Mouse (Mus musculus): ENCODE data around the gene Trim45. TPM values are rescaled to one million over a fixed set of nuclear protein-coding genes. Genes with fewer than 3 reads are reported as not detected.
A peak's percentile ranks its signal among the peaks of the same experiment; 100 is the strongest.

Gene Trim45
- polyA plus RNA-seq (2015; fragmentation: Nextera tagmentation; extraction: Ambion mirVana): 7.7 and 8.2 TPM in 2 replicates

DNA sequence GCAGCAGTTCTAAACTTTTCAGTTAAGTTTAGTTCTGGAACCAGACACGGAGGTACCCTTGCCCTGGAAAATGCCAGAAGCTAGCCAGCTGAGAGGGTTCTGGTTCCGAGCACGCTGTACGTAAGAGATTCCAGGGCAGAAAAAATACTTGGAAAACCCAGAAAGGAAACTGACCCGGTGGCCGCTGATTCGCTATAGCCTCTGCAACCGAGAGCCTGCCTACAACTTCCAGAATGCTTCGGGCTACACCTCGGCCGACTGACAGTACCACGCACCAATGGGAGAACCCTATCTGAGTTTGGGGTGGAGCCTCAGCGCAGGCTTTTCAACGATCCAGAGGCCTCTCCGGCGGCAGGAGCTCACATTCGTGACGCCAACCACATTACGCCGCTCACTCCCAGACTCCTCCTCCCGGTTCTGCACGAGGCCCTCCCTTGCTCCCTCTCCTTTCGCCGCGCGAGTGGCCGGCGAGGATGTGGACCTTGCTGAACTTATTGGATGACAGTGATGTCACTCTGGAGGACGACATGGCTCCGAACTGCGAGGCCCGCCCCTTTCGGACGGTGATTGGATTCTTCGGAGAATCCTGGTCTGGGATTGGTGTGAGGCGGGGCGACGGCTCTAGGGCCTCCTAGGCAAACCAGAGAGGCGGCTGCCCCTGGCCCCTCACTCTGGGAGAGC, at the start of gene Trim45:
Gene Trim45 (plus strand): TSS at position 378 of the 681 bp plus-strand sequence.
- Histone ChIP-seq H3K27ac (peak within 1 kb of the TSS; percentile 78), H3K4me1 (peaks cover 40% of the 10 kb centered on the region), H3K27me3 (no peaks in the 10 kb centered on the region), H3K4me2 (peak within 1 kb of the TSS; percentile 74), H3K9ac (peak within 1 kb of the TSS; percentile 79), H3K36me3 (0 out of 2 replicates have a peak, but pooled peaks cover 13% of the 10 kb centered on the region), H3K4me3 (peak within 1 kb of the TSS; percentile 60), H3K9me3 (no peaks in the 10 kb centered on the region)
- ATAC-seq (ENCODE audit: insufficient number of reproducible peaks, insufficient read depth, low FRiP score, low TSS enrichment, low read depth): peak; percentile 97
- under 1% methylated on average over 39 of the region's 39 CpGs for WGBS

- no peaks in the 10 kb centered on the region for H3K4me1 ChIP-seq
- H3K4me3 ChIP-seq: no peak overlapping the region
- no peaks in the 10 kb centered on the region for H3K27me3 ChIP-seq
- no peaks in the 10 kb centered on the region for H3K36me3 ChIP-seq
- no peak overlapping the region for H3K27ac ChIP-seq
- H3K9ac ChIP-seq: no peak overlapping the region
- 80% methylated on average over 4 of the region's 4 CpGs for WGBS
- no peaks in the 10 kb centered on the region for H3K9me3 ChIP-seq
- H3K4me2 ChIP-seq: no peak overlapping the region
- ATAC-seq (ENCODE audit: insufficient number of reproducible peaks, insufficient read depth, low FRiP score, low TSS enrichment, low read depth): no peak
Measured at GRCm38 (mm10) chr3:100877057-100877456, 44.9 kb upstream of the Trim45 start.

DNA sequence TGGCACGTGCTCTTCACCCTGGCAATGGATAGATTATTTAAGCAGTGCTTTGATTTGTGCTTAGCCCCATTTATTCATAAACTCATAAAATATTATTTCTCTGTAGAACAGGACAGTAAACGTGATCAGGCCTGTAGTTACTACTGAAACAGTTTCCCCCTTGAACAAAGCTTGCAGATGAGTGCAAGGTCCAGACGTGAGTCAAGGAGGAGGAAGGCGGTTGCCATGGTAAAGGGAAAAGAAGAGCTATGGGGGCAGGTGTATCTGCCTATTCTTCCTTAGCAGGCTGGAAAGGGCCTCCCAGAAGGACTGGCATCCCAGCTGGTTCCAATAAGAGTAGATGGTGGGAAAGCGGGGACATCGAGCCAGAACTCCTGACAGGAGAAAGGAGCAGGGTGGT, 40.6 kb upstream of the Trim45 start:
- Histone ChIP-seq H3K4me1 (no peaks in the 10 kb centered on the region), H3K27ac (no peak overlapping the region), H3K9ac (no peak overlapping the region), H3K9me3 (0 out of 2 replicates have a peak, but pooled peaks cover 4% of the 10 kb centered on the region), H3K4me3 (no peak overlapping the region), H3K4me2 (no peak overlapping the region), H3K27me3 (no peaks in the 10 kb centered on the region), H3K36me3 (no peaks in the 10 kb centered on the region)
- ATAC-seq (ENCODE audit: insufficient number of reproducible peaks, insufficient read depth, low FRiP score, low TSS enrichment, low read depth): no peak
- 62% methylated on average over 6 of the region's 6 CpGs for WGBS

DNA sequence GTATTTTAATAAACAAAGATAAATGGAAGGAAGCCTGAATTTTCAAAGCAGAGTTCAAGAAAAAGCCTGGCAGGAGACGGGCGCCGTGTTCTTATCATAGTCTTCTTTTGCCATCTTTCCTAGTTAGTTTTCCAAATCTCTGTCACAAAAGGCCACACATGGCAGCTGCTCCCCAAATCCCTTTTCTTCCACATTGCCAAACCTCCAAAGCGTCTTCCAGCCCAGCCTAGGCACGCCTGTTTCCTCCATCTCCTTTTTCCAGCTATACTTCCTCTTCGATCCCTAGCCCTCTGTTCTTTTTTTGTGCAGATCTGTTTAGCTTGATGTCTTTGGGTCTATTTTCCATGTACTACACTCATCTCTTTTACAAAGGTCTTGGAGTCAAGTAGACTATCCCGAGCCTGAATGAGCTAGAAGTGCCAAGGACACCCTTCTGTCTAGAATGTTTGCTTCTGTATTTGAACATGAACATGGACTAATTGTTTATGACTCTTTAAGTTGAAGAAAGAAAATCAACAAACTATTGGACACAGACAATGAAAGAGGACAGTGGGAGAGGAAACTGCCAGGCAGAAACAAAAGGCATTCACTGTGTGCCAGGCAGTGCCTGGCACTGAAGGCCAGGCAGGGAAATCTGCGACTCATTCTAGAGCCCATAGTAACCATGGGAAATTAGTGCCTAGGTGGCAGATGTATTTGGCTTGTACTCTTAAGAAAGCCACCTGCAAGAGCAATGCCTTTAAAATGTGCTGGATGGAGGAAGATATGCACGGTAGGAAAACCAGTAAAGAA, 40.0 kb upstream of the Trim45 start:
- 92% methylated on average over 9 of the region's 9 CpGs for WGBS
- Histone ChIP-seq H3K4me2 (no peak overlapping the region), H3K36me3 (no peaks in the 10 kb centered on the region), H3K9ac (no peak overlapping the region), H3K4me3 (no peak overlapping the region), H3K9me3 (0 out of 2 replicates have a peak, but pooled peaks cover 7% of the 10 kb centered on the region), H3K27ac (no peak overlapping the region), H3K27me3 (no peaks in the 10 kb centered on the region), H3K4me1 (no peaks in the 10 kb centered on the region)
- ATAC-seq (ENCODE audit: insufficient number of reproducible peaks, insufficient read depth, low FRiP score, low TSS enrichment, low read depth): no peak

- no peak for ATAC-seq (ENCODE audit: insufficient number of reproducible peaks, insufficient read depth, low FRiP score, low TSS enrichment, low read depth)
- 0 out of 2 replicates have a peak, but pooled peaks cover 7% of the 10 kb centered on the region for H3K9me3 ChIP-seq
- no peak overlapping the region for H3K27ac ChIP-seq
- WGBS: 84% methylated on average over 1 of the region's 1 CpGs
- H3K36me3 ChIP-seq: no peaks in the 10 kb centered on the region
- H3K4me2 ChIP-seq: no peak overlapping the region
- H3K27me3 ChIP-seq: no peaks in the 10 kb centered on the region
- no peak overlapping the region for H3K4me3 ChIP-seq
- no peaks in the 10 kb centered on the region for H3K4me1 ChIP-seq
- H3K9ac ChIP-seq: no peak overlapping the region
Measured at GRCm38 (mm10) chr3:100889234-100889633, 32.8 kb upstream of the Trim45 start.

GRCm38 (mm10) chr3:100890406-100890805, 31.6 kb upstream of the Trim45 start:
- Histone ChIP-seq H3K4me1 (no peaks in the 10 kb centered on the region), H3K4me2 (no peak overlapping the region), H3K4me3 (no peak overlapping the region), H3K9me3 (0 out of 2 replicates have a peak, but pooled peaks cover 7% of the 10 kb centered on the region), H3K36me3 (no peaks in the 10 kb centered on the region), H3K27me3 (no peaks in the 10 kb centered on the region), H3K27ac (no peak overlapping the region), H3K9ac (no peak overlapping the region)
- ATAC-seq (ENCODE audit: insufficient number of reproducible peaks, insufficient read depth, low FRiP score, low TSS enrichment, low read depth): no peak
- WGBS: 86% methylated on average over 3 of the region's 3 CpGs

DNA sequence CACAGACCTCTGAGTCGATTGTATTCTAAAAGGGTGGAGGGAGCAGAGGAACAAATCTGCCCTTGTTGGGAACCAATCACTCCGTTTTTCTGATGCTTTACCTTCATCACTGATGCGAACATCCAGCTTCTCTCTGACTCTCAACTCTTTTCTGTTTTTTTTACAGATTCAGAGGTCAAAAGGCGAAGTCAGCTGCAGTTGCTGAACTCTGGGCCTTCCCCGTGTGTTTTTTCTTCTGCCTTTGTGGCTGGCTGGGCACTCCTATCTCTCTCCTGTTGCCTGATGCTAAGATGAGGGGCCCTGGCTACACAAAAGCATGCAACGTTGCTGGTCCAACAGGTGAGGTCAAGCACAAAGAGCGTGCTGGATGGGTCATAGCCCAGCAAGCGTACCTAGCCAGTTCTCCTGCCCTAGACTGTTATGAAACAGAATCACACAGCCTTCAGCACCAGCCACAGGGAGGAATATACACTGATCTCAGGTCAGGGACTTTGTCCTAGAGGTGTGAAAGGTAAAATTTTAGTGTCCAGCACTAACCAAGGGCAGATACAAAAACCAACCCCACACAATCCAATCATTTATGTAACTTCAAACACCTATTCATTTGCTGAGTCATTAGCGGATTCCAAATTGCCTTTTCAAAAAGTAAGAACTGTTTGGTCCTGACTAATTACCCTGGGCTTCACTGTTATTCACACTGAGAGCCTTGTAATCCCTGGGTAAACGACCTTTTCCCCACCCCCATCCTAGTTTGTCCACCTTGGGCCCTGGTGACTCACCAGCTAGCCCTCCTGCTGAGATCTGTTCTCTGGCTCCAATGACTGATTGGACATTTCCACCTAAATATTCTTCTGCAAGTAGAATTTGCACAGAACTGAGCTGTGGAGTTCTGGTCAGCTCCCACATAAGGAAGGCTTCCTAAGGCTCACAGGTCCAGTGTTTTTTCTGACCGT, 29.3 kb upstream of the Trim45 start:
- no peak overlapping the region for H3K9ac ChIP-seq
- no peaks in the 10 kb centered on the region for H3K9me3 ChIP-seq
- no peaks in the 10 kb centered on the region for H3K27me3 ChIP-seq
- no peaks in the 10 kb centered on the region for H3K36me3 ChIP-seq
- no peak overlapping the region for H3K4me2 ChIP-seq
- H3K4me3 ChIP-seq: no peak overlapping the region
- WGBS: 63% methylated on average over 11 of the region's 11 CpGs
- no peak overlapping the region for H3K27ac ChIP-seq
- no peaks in the 10 kb centered on the region for H3K4me1 ChIP-seq
- no peak for ATAC-seq (ENCODE audit: insufficient number of reproducible peaks, insufficient read depth, low FRiP score, low TSS enrichment, low read depth)

- Histone ChIP-seq H3K27ac (no peak overlapping the region), H3K4me2 (no peak overlapping the region)
Measured at GRCm38 (mm10) chr3:100895500-100895899, 26.5 kb upstream of the Trim45 start.

DNA sequence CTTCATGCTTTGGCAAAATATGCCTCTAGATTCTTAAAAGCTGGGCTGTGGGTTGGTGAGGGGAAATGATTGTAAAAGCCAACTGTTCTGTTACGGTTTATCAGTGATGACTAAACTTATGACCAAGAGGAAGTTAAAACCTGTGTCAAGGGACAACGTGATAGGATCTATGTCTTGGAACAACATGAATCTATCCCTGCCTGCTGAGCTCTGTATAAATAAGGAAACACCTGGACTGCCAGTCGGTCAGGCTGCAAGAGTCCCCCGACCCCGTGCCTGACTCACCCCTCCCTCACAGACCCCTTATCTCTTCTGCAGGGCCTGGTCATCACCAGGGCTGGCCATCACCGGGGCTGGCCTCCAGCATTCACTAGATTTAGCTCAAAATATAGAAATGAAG, 15.9 kb upstream of the Trim45 start:
- Histone ChIP-seq H3K4me2 (no peak overlapping the region), H3K4me1 (peaks cover 12% of the 10 kb centered on the region), H3K36me3 (no peaks in the 10 kb centered on the region), H3K4me3 (no peak overlapping the region), H3K9me3 (no peaks in the 10 kb centered on the region), H3K27me3 (no peaks in the 10 kb centered on the region), H3K27ac (no peak overlapping the region), H3K9ac (no peak overlapping the region)
- ATAC-seq (ENCODE audit: insufficient number of reproducible peaks, insufficient read depth, low FRiP score, low TSS enrichment, low read depth): no peak
- 68% methylated on average over 6 of the region's 6 CpGs for WGBS

More at GRCm38 (mm10) chr3:100895500-100895899, 26.5 kb upstream of the Trim45 start:
- H3K4me1 ChIP-seq: no peaks in the 10 kb centered on the region
- no peak for ATAC-seq (ENCODE audit: insufficient number of reproducible peaks, insufficient read depth, low FRiP score, low TSS enrichment, low read depth)
- H3K9me3 ChIP-seq: no peaks in the 10 kb centered on the region
- no peaks in the 10 kb centered on the region for H3K27me3 ChIP-seq
- no peak overlapping the region for H3K9ac ChIP-seq
- no peaks in the 10 kb centered on the region for H3K36me3 ChIP-seq
- no peak overlapping the region for H3K4me3 ChIP-seq
- 86% methylated on average over 6 of the region's 6 CpGs for WGBS

DNA sequence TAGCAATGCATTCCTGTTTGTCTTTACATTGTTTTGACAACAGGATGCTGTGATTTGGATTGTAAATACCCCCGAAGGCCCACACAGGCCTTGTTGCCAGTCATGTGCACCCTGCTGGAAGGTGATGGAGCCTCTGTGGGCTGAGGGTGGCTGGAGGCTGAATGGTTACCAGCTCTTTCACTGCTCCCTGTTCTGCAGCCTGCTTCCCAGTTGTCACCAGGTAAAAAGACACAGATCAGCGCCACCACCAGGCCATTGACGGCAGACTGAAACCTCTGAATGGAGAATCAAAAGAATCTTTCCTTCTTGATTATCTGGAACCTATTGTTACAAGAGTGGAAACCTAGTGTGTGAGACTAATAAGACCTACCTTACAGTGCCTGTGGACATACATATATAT, 15.1 kb upstream of the Trim45 start:
- no peak for ATAC-seq (ENCODE audit: insufficient number of reproducible peaks, insufficient read depth, low FRiP score, low TSS enrichment, low read depth)
- no peak overlapping the region for H3K9ac ChIP-seq
- WGBS: 27% methylated on average over 3 of the region's 3 CpGs
- H3K4me2 ChIP-seq: no peak overlapping the region
- H3K9me3 ChIP-seq: no peaks in the 10 kb centered on the region
- H3K4me3 ChIP-seq: no peak overlapping the region
- H3K4me1 ChIP-seq: peaks cover 18% of the 10 kb centered on the region
- no peaks in the 10 kb centered on the region for H3K27me3 ChIP-seq
- no peak overlapping the region for H3K27ac ChIP-seq
- H3K36me3 ChIP-seq: no peaks in the 10 kb centered on the region

GRCm38 (mm10) chr3:100908594-100908993, 13.4 kb upstream of the Trim45 start:
- Histone ChIP-seq H3K36me3 (no peaks in the 10 kb centered on the region), H3K27ac (no peak overlapping the region), H3K4me2 (no peak overlapping the region), H3K4me1 (peaks cover 20% of the 10 kb centered on the region), H3K9me3 (no peaks in the 10 kb centered on the region), H3K9ac (no peak overlapping the region), H3K27me3 (no peaks in the 10 kb centered on the region), H3K4me3 (no peak overlapping the region)
- 27% methylated on average over 6 of the region's 6 CpGs for WGBS
- no peak for ATAC-seq (ENCODE audit: insufficient number of reproducible peaks, insufficient read depth, low FRiP score, low TSS enrichment, low read depth)

All from embryonic facial prominence, embryonic 13.5 days (tissue).